Mouse (Mus musculus): ENCODE data around the gene AI597479. TPM values are rescaled to one million over a fixed set of nuclear protein-coding genes. Genes with fewer than 3 reads are reported as not detected.

AI597479 gene
- polyA plus RNA-seq, 1 experiment: 2.2 TPM

GRCm38 (mm10) chr1:43157907-43158306, 59.4 kb downstream of the AI597479 start:
- 89% methylated on average over 2 of the region's 2 CpGs for WGBS
- no peak for TF ChIP-seq CTCF (IDR thresholded peaks at IDR 0.05; ENCODE audit: extremely low read depth, insufficient read depth, insufficient read length, insufficient replicate concordance)
- TF ChIP-seq POLR2A (IDR thresholded peaks at IDR 0.05; ENCODE audit: low read depth, low read length): no peak
- no peak for DNase-seq (ENCODE audit: low read depth in 1 of 2, low spot score in 2 of 2)
- Histone ChIP-seq H3K27me3 (ENCODE audit: control insufficient read depth, insufficient read depth, low read length) (no peaks in the 10 kb centered on the region), H3K4me3 (ENCODE audit: extremely low read depth, insufficient read depth, insufficient read length) (no peak overlapping the region), H3K27ac (ENCODE audit: insufficient read depth, low read length) (no peak overlapping the region), H3K36me3 (ENCODE audit: control insufficient read depth, insufficient read depth, low read length) (no peaks in the 10 kb centered on the region), H3K4me1 (ENCODE audit: control insufficient read depth, insufficient read depth, insufficient read length) (no peaks in the 10 kb centered on the region)

- no peaks in the 10 kb centered on the region for H3K36me3 ChIP-seq (ENCODE audit: control insufficient read depth, insufficient read depth, low read length)
- H3K27ac ChIP-seq (ENCODE audit: insufficient read depth, low read length): no peak overlapping the region
- peaks cover 5% of the 10 kb centered on the region for H3K4me1 ChIP-seq (ENCODE audit: control insufficient read depth, insufficient read depth, insufficient read length)
- H3K4me3 ChIP-seq (ENCODE audit: extremely low read depth, insufficient read depth, insufficient read length): no peak overlapping the region
- WGBS: 75% methylated on average over 4 of the region's 4 CpGs
- no peak for DNase-seq (ENCODE audit: low read depth in 1 of 2, low spot score in 2 of 2)
- TF ChIP-seq CTCF (IDR thresholded peaks at IDR 0.05; ENCODE audit: extremely low read depth, insufficient read depth, insufficient read length, insufficient replicate concordance) (no peak), POLR2A (IDR thresholded peaks at IDR 0.05; ENCODE audit: low read depth, low read length) (no peak)
- peaks cover 7% of the 10 kb centered on the region for H3K27me3 ChIP-seq (ENCODE audit: control insufficient read depth, insufficient read depth, low read length)
These were observed 60.9 kb downstream of the AI597479 start for GRCm38 (mm10) chr1:43159429-43159828.

DNA sequence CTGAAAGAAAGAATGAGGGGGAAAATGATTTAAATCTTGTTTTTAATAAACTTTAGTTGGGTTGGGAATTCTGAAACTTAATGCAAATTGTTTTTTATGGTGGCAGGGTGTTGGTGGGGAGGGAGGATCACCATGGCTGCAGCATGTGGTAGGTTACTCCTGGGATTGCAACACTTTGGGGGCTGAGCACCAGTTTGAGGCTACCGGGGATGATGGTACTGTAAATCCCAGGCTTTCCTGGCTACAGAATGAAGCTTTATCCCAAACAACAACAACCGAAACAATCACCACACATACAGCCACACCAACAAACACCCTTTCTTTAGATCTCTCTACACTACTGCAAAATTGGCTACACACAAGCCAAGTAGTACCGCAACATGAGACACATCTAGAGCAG, 63.9 kb downstream of the AI597479 start:
- H3K4me3 ChIP-seq (ENCODE audit: extremely low read depth, insufficient read depth, insufficient read length): no peak overlapping the region
- H3K27ac ChIP-seq (ENCODE audit: insufficient read depth, low read length): no peak overlapping the region
- 95% methylated on average over 3 of the region's 3 CpGs for WGBS

GRCm38 (mm10) chr1:43163084-43163466, 64.6 kb downstream of the AI597479 start:
- H3K27me3 ChIP-seq (ENCODE audit: control insufficient read depth, insufficient read depth, low read length): peaks cover 7% of the 10 kb centered on the region
- WGBS: 3% methylated on average over 6 of the region's 6 CpGs
- peak overlapping the region; percentile 62; the same call in 1 of the 2 replicates for H3K4me3 ChIP-seq (ENCODE audit: extremely low read depth, insufficient read depth, insufficient read length)
- TF ChIP-seq CTCF (IDR thresholded peaks at IDR 0.05; ENCODE audit: extremely low read depth, insufficient read depth, insufficient read length, insufficient replicate concordance): no peak
- no peak for TF ChIP-seq POLR2A (IDR thresholded peaks at IDR 0.05; ENCODE audit: low read depth, low read length)
- DNase-seq (ENCODE audit: low read depth in 1 of 2, low spot score in 2 of 2): no peak
- H3K27ac ChIP-seq (ENCODE audit: insufficient read depth, low read length): no peak overlapping the region
- no peaks in the 10 kb centered on the region for H3K36me3 ChIP-seq (ENCODE audit: control insufficient read depth, insufficient read depth, low read length)
- peaks cover 5% of the 10 kb centered on the region for H3K4me1 ChIP-seq (ENCODE audit: control insufficient read depth, insufficient read depth, insufficient read length)

More for the DNA sequence above, 63.9 kb downstream of the AI597479 start:
- H3K4me1 ChIP-seq (ENCODE audit: control insufficient read depth, insufficient read depth, insufficient read length): peaks cover 5% of the 10 kb centered on the region
- no peak for DNase-seq (ENCODE audit: low read depth in 1 of 2, low spot score in 2 of 2)
- no peaks in the 10 kb centered on the region for H3K36me3 ChIP-seq (ENCODE audit: control insufficient read depth, insufficient read depth, low read length)
- H3K27me3 ChIP-seq (ENCODE audit: control insufficient read depth, insufficient read depth, low read length): peaks cover 7% of the 10 kb centered on the region
- TF ChIP-seq CTCF (IDR thresholded peaks at IDR 0.05; ENCODE audit: extremely low read depth, insufficient read depth, insufficient read length, insufficient replicate concordance) (no peak), POLR2A (IDR thresholded peaks at IDR 0.05; ENCODE audit: low read depth, low read length) (no peak)

DNA sequence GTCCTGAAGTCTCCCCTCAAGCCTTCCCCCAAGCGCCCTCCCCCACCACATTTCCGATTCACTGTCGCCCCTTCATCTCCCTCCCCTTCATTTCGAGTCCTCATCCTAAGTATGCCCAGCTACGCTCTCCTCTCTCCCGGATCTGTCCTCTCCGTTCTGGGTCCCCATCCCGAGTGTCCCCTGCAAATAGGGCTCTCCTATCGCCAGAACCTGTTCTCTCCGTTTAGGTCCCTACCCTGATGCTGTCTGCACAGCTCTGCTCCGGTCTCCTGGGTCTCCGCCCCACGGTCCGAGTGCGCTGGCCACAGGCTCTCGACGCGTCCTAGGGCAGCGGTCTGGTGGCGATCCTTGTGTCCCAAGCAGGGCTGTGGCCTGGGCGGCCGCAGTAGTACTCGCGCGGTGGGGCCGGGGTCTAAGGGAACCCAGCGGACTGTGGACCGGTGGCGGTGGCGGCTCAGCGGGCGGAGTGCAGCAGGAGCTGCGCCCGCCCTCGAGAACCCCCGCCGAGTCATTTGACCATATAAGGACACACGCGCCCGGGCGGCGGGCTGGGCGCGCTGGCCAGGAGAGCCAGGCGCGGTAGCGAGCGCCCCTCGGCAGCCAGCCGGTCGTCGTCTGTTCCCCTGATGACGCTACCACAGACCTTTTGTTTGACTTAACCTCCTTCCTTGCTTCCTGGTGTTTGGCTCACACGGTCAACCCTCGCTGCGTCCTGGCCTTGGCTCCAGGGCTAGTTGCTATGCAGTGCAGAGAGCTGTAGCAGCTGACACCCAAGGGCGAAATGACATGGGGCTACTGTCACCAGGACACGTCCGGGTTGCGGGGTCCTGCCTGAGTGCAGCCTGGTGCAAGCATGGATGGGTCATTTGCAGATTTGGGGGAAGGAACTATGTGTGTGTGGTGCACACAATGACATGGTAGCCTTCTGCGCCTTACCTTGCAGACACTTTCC, 65.2 kb downstream of the AI597479 start:
- peaks cover 7% of the 10 kb centered on the region for H3K27me3 ChIP-seq (ENCODE audit: control insufficient read depth, insufficient read depth, low read length)
- 0 out of 2 replicates have a peak overlapping the region, but pooled peaks have one; percentile 27 for H3K27ac ChIP-seq (ENCODE audit: insufficient read depth, low read length)
- no peaks in the 10 kb centered on the region for H3K36me3 ChIP-seq (ENCODE audit: control insufficient read depth, insufficient read depth, low read length)
- peak overlapping the region; percentile 62 for H3K4me3 ChIP-seq (ENCODE audit: extremely low read depth, insufficient read depth, insufficient read length)
- 10% methylated on average over 61 of the region's 61 CpGs for WGBS
- TF ChIP-seq POLR2A (IDR thresholded peaks at IDR 0.05; ENCODE audit: low read depth, low read length) (no peak), CTCF (IDR thresholded peaks at IDR 0.05; ENCODE audit: extremely low read depth, insufficient read depth, insufficient read length, insufficient replicate concordance) (no peak)
- H3K4me1 ChIP-seq (ENCODE audit: control insufficient read depth, insufficient read depth, insufficient read length): peaks cover 5% of the 10 kb centered on the region
- peak in 1 of 2 experiments; percentile 31 for DNase-seq (ENCODE audit: low read depth in 1 of 2, low spot score in 2 of 2)

GRCm38 (mm10) chr1:43164582-43164981, 66.1 kb downstream of the AI597479 start:
- H3K4me1 ChIP-seq (ENCODE audit: control insufficient read depth, insufficient read depth, insufficient read length): peaks cover 5% of the 10 kb centered on the region
- no peak for DNase-seq (ENCODE audit: low read depth in 1 of 2, low spot score in 2 of 2)
- H3K27me3 ChIP-seq (ENCODE audit: control insufficient read depth, insufficient read depth, low read length): peaks cover 7% of the 10 kb centered on the region
- 88% methylated on average over 5 of the region's 5 CpGs for WGBS
- H3K4me3 ChIP-seq (ENCODE audit: extremely low read depth, insufficient read depth, insufficient read length): no peak overlapping the region
- H3K36me3 ChIP-seq (ENCODE audit: control insufficient read depth, insufficient read depth, low read length): no peaks in the 10 kb centered on the region
- no peak for TF ChIP-seq CTCF (IDR thresholded peaks at IDR 0.05; ENCODE audit: extremely low read depth, insufficient read depth, insufficient read length, insufficient replicate concordance)
- no peak for TF ChIP-seq POLR2A (IDR thresholded peaks at IDR 0.05; ENCODE audit: low read depth, low read length)
- no peak overlapping the region for H3K27ac ChIP-seq (ENCODE audit: insufficient read depth, low read length)

Other genes with a start within 250 kb of the AI597479 start
- 14.2 and 15.4 TPM in 2 replicates for gene Mrps9, start 247.5 kb upstream of the AI597479 start, polyA plus RNA-seq (2012; rRNA removed)
- 0.29 and 0.33 TPM in 2 replicates for gene Gpr45, start 145.8 kb upstream of the AI597479 start, polyA plus RNA-seq (2012; rRNA removed)
- 13.4 and 15.2 TPM in 2 replicates for gene Tgfbrap1, start 73 bp upstream of the AI597479 start, polyA plus RNA-seq (2012; rRNA removed)
- gene Fhl2, start 98.3 kb downstream of the AI597479 start, polyA plus RNA-seq (2012; rRNA removed): 1.5 and 1.8 TPM in 2 replicates